Mouse (Mus musculus): ENCODE results near the gene Ablim1. TPM values are rescaled to one million over a fixed set of nuclear protein-coding genes. Genes with fewer than 3 reads are reported as not detected.

Ablim1 gene
- polyA plus RNA-seq, 1 experiment from 2014 or later = 30.2 TPM

GRCm38 (mm10) chr19:57271757-57272156 lies 43.0 kb downstream of the Ablim1 start:
- 60% methylated on average over 16 of the region's 16 CpGs for WGBS
- DNase-seq (ENCODE audit: low spot score) = no peak
- Histone ChIP-seq H3K27me3 (replicated peaks; ENCODE audit: control insufficient read depth, insufficient read depth, low read length) (no peaks in the 10 kb centered on the region), H3K27ac (ENCODE audit: low read depth) (no peak overlapping the region), H3K4me3 (ENCODE audit: low read depth, low read length) (no peak overlapping the region), H3K9me3 (ENCODE audit: control insufficient read depth, low read length) (no peaks in the 10 kb centered on the region), H3K4me2 (ENCODE audit: low read length) (no peak overlapping the region), H3K36me3 (ENCODE audit: control insufficient read depth, insufficient read depth, low read length) (no peaks in the 10 kb centered on the region), H3K4me1 (replicated peaks; ENCODE audit: control insufficient read depth, insufficient read depth, low read length) (peaks cover 41% of the 10 kb centered on the region), H3K9ac (ENCODE audit: low read length) (no peak overlapping the region)
- no peak for ATAC-seq (replicated peaks; ENCODE audit: low FRiP score, low TSS enrichment, low read depth)

- no peak overlapping the region for H3K27ac ChIP-seq (ENCODE audit: low read depth)
- H3K9me3 ChIP-seq (ENCODE audit: control insufficient read depth, low read length) = no peaks in the 10 kb centered on the region
- H3K9ac ChIP-seq (ENCODE audit: low read length) = no peak overlapping the region
- H3K4me2 ChIP-seq (ENCODE audit: low read length) = no peak overlapping the region
- ATAC-seq (replicated peaks; ENCODE audit: low FRiP score, low TSS enrichment, low read depth) (no peak), DNase-seq (ENCODE audit: low spot score) (no peak)
- 88% methylated on average over 6 of the region's 6 CpGs for WGBS
- H3K4me1 ChIP-seq (replicated peaks; ENCODE audit: control insufficient read depth, insufficient read depth, low read length) = peaks cover 39% of the 10 kb centered on the region
- no peak overlapping the region for H3K4me3 ChIP-seq (ENCODE audit: low read depth, low read length)
- H3K27me3 ChIP-seq (replicated peaks; ENCODE audit: control insufficient read depth, insufficient read depth, low read length) = no peaks in the 10 kb centered on the region
- H3K36me3 ChIP-seq (ENCODE audit: control insufficient read depth, insufficient read depth, low read length) = no peaks in the 10 kb centered on the region
These were observed 44.0 kb downstream of the Ablim1 start for GRCm38 (mm10) chr19:57270711-57271110.

DNA sequence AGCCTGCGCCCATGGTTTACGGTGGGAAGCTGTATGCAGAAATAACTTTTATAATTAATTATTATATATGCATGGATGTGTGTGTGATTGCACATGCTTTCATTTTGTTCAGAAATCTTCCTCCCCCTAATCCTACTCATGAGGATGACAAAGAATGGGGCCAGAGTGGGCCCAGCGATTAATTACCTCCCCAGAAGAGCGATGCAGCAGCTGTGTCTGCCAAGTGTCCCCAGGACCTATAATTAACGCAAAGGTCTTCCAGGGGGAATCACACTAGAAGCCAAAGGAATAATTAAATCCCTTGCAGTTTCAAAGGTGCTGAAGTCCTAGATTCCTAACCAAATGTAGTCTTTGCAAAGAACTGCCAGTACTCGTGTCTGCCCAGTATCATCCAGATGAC lies 44.9 kb downstream of the Ablim1 start:
- Histone ChIP-seq H3K27ac (ENCODE audit: low read depth) (no peak overlapping the region), H3K9me3 (ENCODE audit: control insufficient read depth, low read length) (no peaks in the 10 kb centered on the region), H3K4me1 (replicated peaks; ENCODE audit: control insufficient read depth, insufficient read depth, low read length) (peaks cover 30% of the 10 kb centered on the region), H3K27me3 (replicated peaks; ENCODE audit: control insufficient read depth, insufficient read depth, low read length) (no peaks in the 10 kb centered on the region), H3K4me2 (ENCODE audit: low read length) (no peak overlapping the region), H3K4me3 (ENCODE audit: low read depth, low read length) (no peak overlapping the region), H3K36me3 (ENCODE audit: control insufficient read depth, insufficient read depth, low read length) (no peaks in the 10 kb centered on the region), H3K9ac (ENCODE audit: low read length) (no peak overlapping the region)
- no peak for DNase-seq (ENCODE audit: low spot score)
- 80% methylated on average over 6 of the region's 6 CpGs for WGBS
- no peak for ATAC-seq (replicated peaks; ENCODE audit: low FRiP score, low TSS enrichment, low read depth)

DNA sequence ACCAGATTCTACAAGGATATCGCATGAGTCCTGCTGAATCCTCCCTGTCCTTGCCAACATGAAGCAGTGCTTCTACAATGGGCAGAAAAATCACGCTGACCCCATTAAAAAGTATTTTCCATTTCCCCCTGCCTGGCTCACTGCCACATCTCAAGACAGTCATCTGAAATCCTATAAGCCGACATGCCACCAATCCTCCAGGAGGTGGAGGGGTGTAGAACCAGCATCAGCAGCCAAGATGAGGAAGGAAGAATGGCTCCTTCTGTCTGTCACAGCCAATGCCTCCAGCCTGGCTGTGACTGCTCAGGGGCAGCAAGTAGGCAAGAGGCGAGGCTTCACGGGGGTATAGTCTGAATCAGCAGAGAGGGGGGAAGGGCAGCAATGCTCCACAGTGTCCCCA lies 47.2 kb downstream of the Ablim1 start:
- Histone ChIP-seq H3K9ac (ENCODE audit: low read length) (no peak overlapping the region), H3K36me3 (ENCODE audit: control insufficient read depth, insufficient read depth, low read length) (no peaks in the 10 kb centered on the region), H3K4me1 (replicated peaks; ENCODE audit: control insufficient read depth, insufficient read depth, low read length) (peaks cover 8% of the 10 kb centered on the region; the same call in 1 of the 2 replicates), H3K4me2 (ENCODE audit: low read length) (no peak overlapping the region), H3K27ac (ENCODE audit: low read depth) (no peak overlapping the region), H3K27me3 (replicated peaks; ENCODE audit: control insufficient read depth, insufficient read depth, low read length) (no peaks in the 10 kb centered on the region), H3K9me3 (ENCODE audit: control insufficient read depth, low read length) (no peaks in the 10 kb centered on the region), H3K4me3 (ENCODE audit: low read depth, low read length) (no peak overlapping the region)
- DNase-seq (ENCODE audit: low spot score) (no peak), ATAC-seq (replicated peaks; ENCODE audit: low FRiP score, low TSS enrichment, low read depth) (no peak)
- WGBS = 75% methylated on average over 5 of the region's 5 CpGs

DNA sequence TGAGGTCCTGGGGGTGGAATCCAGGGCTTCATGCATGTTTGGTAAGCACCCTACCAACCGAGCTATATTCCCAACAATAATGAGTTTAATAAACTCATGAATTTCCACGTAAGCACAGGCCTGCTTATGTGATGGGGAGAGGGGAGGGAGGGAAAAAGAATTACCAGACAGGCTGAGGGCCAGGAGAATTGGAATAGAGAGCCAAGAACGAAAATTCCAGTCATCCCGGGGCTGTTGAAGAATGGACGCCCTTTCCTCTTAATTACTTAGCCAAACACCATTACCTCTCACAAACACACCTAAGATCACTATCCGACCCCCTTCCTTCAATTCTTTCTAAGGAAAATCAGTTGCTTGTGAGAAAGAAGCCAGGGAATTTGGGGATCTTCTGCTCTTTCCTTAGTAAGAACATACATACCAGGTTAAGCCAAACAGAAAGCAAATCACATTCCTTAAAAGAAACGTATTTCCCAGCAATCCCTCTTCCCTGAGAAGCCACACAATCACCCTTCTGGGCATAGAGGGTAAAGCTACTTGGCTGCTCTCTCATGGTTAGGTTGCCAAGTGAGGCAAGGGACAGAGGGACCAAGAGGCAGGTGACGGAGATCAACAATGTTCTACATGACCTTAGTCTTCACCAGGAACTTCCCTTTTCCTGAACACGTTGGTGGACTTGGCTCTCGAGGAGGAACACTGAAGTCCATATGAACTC lies 48.2 kb downstream of the Ablim1 start:
- Histone ChIP-seq H3K4me2 (ENCODE audit: low read length) (no peak overlapping the region), H3K4me3 (ENCODE audit: low read depth, low read length) (no peak overlapping the region), H3K9ac (ENCODE audit: low read length) (no peak overlapping the region), H3K9me3 (ENCODE audit: control insufficient read depth, low read length) (no peaks in the 10 kb centered on the region), H3K27ac (ENCODE audit: low read depth) (no peak overlapping the region), H3K27me3 (replicated peaks; ENCODE audit: control insufficient read depth, insufficient read depth, low read length) (no peaks in the 10 kb centered on the region), H3K36me3 (ENCODE audit: control insufficient read depth, insufficient read depth, low read length) (no peaks in the 10 kb centered on the region), H3K4me1 (replicated peaks; ENCODE audit: control insufficient read depth, insufficient read depth, low read length) (peaks cover 3% of the 10 kb centered on the region; the same call in 1 of the 2 replicates)
- WGBS = 75% methylated on average over 10 of the region's 10 CpGs
- ATAC-seq (replicated peaks; ENCODE audit: low FRiP score, low TSS enrichment, low read depth) (no peak), DNase-seq (ENCODE audit: low spot score) (no peak)

DNA sequence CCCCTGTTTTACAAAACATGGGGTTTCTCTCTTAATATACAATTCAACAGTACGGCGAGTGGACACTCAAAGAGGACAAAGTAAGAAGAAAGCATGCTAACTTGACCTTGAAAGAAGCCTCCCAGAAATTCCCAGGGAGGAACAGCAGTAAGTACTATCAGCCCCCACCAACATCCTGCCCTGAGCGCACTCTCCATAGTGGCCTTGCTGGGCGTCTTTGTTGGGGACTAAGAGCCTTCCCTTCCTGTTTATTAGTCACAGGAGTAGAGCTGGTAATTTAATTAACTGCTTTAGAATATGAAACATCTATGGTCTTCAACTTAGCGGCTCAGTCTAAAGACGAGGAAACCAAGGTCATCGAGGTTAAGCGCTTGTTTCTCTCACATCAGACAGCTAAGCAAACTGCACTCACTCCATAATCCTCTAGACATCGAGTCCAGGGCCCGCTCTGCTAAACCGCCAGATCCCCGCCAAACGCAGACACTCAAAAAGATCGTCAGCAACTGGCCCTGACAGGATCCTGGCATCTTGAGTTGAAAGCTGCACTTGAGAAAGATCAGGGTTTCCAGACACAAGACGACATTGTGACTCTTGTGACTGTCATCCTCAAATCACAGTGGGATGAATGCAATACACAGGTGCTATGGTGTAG lies 50.3 kb downstream of the Ablim1 start:
- no peak overlapping the region for H3K4me2 ChIP-seq (ENCODE audit: low read length)
- no peaks in the 10 kb centered on the region for H3K36me3 ChIP-seq (ENCODE audit: control insufficient read depth, insufficient read depth, low read length)
- no peak overlapping the region for H3K4me3 ChIP-seq (ENCODE audit: low read depth, low read length)
- 38% methylated on average over 15 of the region's 15 CpGs for WGBS
- no peaks in the 10 kb centered on the region for H3K9me3 ChIP-seq (ENCODE audit: control insufficient read depth, low read length)
- DNase-seq (ENCODE audit: low spot score) (no peak), ATAC-seq (replicated peaks; ENCODE audit: low FRiP score, low TSS enrichment, low read depth) (no peak)
- peaks cover 3% of the 10 kb centered on the region; the same call in 1 of the 2 replicates for H3K4me1 ChIP-seq (replicated peaks; ENCODE audit: control insufficient read depth, insufficient read depth, low read length)
- no peaks in the 10 kb centered on the region for H3K27me3 ChIP-seq (replicated peaks; ENCODE audit: control insufficient read depth, insufficient read depth, low read length)
- H3K9ac ChIP-seq (ENCODE audit: low read length) = no peak overlapping the region
- H3K27ac ChIP-seq (ENCODE audit: low read depth) = no peak overlapping the region

DNA sequence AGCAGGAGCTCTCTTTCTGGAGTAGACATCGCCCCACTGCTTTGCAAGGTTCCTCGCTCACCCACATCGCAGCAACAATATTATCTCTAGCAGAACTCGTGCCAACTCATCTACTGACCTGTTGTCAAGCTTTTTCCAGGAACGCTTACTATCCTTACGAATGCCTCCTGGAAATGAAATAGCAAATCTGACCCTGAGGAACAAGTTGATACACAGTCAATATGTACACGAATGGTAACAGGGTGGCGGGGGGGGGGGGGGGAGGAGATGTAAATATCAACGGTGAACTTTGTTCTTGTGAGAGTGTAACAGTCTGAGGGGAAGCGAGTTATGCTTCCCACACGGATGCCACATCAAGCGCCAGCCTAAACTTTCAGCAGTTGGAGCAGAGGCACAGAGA lies 56.9 kb downstream of the Ablim1 start:
- H3K4me1 ChIP-seq (replicated peaks; ENCODE audit: control insufficient read depth, insufficient read depth, low read length) = no peaks in the 10 kb centered on the region
- H3K4me2 ChIP-seq (ENCODE audit: low read length) = no peak overlapping the region
- ATAC-seq (replicated peaks; ENCODE audit: low FRiP score, low TSS enrichment, low read depth) (no peak), DNase-seq (ENCODE audit: low spot score) (no peak)
- WGBS = 83% methylated on average over 11 of the region's 12 CpGs
- H3K4me3 ChIP-seq (ENCODE audit: low read depth, low read length) = no peak overlapping the region
- H3K27me3 ChIP-seq (replicated peaks; ENCODE audit: control insufficient read depth, insufficient read depth, low read length) = no peaks in the 10 kb centered on the region
- no peak overlapping the region for H3K9ac ChIP-seq (ENCODE audit: low read length)
- H3K36me3 ChIP-seq (ENCODE audit: control insufficient read depth, insufficient read depth, low read length) = no peaks in the 10 kb centered on the region
- H3K9me3 ChIP-seq (ENCODE audit: control insufficient read depth, low read length) = no peaks in the 10 kb centered on the region
- H3K27ac ChIP-seq (ENCODE audit: low read depth) = no peak overlapping the region

DNA sequence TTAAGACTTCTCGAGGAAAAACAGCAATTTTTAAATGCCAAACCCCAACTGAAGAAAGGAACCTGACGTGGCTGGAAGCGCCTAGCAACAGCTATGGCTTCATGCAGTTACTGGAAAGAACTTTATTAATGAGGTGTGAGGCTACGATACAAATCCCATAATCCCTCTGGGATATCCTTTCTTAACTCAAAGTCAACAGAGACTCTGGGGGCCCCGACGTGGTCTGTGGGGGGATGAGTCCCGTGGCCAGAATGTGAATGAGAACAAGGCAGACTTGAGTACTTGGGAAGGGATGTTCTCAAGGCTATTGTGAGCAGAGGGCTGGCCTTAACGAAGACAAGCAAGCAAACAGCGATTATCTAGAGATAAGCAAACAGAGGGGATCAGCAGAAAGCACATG lies 58.1 kb downstream of the Ablim1 start:
- H3K36me3 ChIP-seq (ENCODE audit: control insufficient read depth, insufficient read depth, low read length) = no peaks in the 10 kb centered on the region
- no peaks in the 10 kb centered on the region for H3K9me3 ChIP-seq (ENCODE audit: control insufficient read depth, low read length)
- no peak overlapping the region for H3K9ac ChIP-seq (ENCODE audit: low read length)
- H3K4me3 ChIP-seq (ENCODE audit: low read depth, low read length) = no peak overlapping the region
- H3K4me1 ChIP-seq (replicated peaks; ENCODE audit: control insufficient read depth, insufficient read depth, low read length) = no peaks in the 10 kb centered on the region
- H3K27ac ChIP-seq (ENCODE audit: low read depth) = no peak overlapping the region
- H3K27me3 ChIP-seq (replicated peaks; ENCODE audit: control insufficient read depth, insufficient read depth, low read length) = no peaks in the 10 kb centered on the region
- DNase-seq (ENCODE audit: low spot score) = no peak
- 46% methylated on average over 9 of the region's 9 CpGs for WGBS
- ATAC-seq (replicated peaks; ENCODE audit: low FRiP score, low TSS enrichment, low read depth) = no peak
- H3K4me2 ChIP-seq (ENCODE audit: low read length) = no peak overlapping the region

DNA sequence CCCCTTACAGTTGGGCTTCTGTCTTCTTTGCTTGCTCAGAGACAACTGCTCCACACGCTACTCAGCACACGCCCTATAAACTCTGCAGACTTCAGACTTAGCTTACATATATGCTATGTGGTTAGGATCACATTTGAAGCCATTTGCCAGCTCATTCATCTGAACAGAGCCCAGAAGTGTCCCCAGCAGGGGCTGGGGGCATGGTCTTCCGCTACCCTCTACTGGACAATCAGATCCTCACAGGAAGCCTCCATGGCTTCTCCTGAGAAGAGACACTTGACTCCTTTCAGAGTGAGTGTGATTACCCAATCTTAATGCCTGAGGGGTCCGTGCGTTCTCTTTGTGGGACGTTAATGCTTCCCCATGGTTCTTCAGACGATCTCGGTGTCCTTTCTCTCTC lies 59.6 kb downstream of the Ablim1 start:
- H3K4me3 ChIP-seq (ENCODE audit: low read depth, low read length) = no peak overlapping the region
- no peak overlapping the region for H3K4me2 ChIP-seq (ENCODE audit: low read length)
- H3K27me3 ChIP-seq (replicated peaks; ENCODE audit: control insufficient read depth, insufficient read depth, low read length) = no peaks in the 10 kb centered on the region
- no peaks in the 10 kb centered on the region for H3K9me3 ChIP-seq (ENCODE audit: control insufficient read depth, low read length)
- no peak overlapping the region for H3K9ac ChIP-seq (ENCODE audit: low read length)
- no peaks in the 10 kb centered on the region for H3K36me3 ChIP-seq (ENCODE audit: control insufficient read depth, insufficient read depth, low read length)
- DNase-seq (ENCODE audit: low spot score) (no peak), ATAC-seq (replicated peaks; ENCODE audit: low FRiP score, low TSS enrichment, low read depth) (no peak)
- no peak overlapping the region for H3K27ac ChIP-seq (ENCODE audit: low read depth)
- no peaks in the 10 kb centered on the region for H3K4me1 ChIP-seq (replicated peaks; ENCODE audit: control insufficient read depth, insufficient read depth, low read length)
- 83% methylated on average over 8 of the region's 8 CpGs for WGBS
